Mouse (Mus musculus): Measurements from ENCODE around the gene Gm20388. TPM values are rescaled to one million over a fixed set of nuclear protein-coding genes. Genes with fewer than 3 reads are reported as not detected.
A peak's percentile ranks its signal among the peaks of the same experiment; 100 is the strongest.

Gene Gm20388
- polyA plus RNA-seq, 1 experiment from 2014 or later, result 4.4 TPM

- H3K36me3 ChIP-seq, result peaks cover 27% of the 10 kb centered on the region
- H3K9me3 ChIP-seq, result no peaks in the 10 kb centered on the region
- H3K4me2 ChIP-seq (replicated peaks), result no peak overlapping the region
- H3K4me3 ChIP-seq (replicated peaks), result no peak overlapping the region
- no peak for ATAC-seq
- H3K4me1 ChIP-seq (replicated peaks), result peaks cover 47% of the 10 kb centered on the region
- no peaks in the 10 kb centered on the region for H3K27me3 ChIP-seq
- WGBS, result 93% methylated on average over 12 of the region's 12 CpGs
- no peak overlapping the region for H3K9ac ChIP-seq (replicated peaks)
- H3K27ac ChIP-seq, result no peak overlapping the region
Measured at GRCm38 (mm10) chr8:121620801-121621516, 1710.3 kb downstream of the Gm20388 start.

GRCm38 (mm10) chr8:121621879-121622278 is 1711.2 kb downstream of the Gm20388 start:
- ATAC-seq, result no peak
- H3K4me2 ChIP-seq (replicated peaks), result no peak overlapping the region
- no peak overlapping the region for H3K4me3 ChIP-seq (replicated peaks)
- no peaks in the 10 kb centered on the region for H3K27me3 ChIP-seq
- peaks cover 53% of the 10 kb centered on the region for H3K4me1 ChIP-seq (replicated peaks)
- peaks cover 25% of the 10 kb centered on the region for H3K36me3 ChIP-seq
- H3K9me3 ChIP-seq, result no peaks in the 10 kb centered on the region
- no peak overlapping the region for H3K27ac ChIP-seq
- H3K9ac ChIP-seq (replicated peaks), result no peak overlapping the region
- 52% methylated on average over 1 of the region's 1 CpGs for whole genome bisulfite sequencing

- Histone ChIP-seq H3K4me2 (replicated peaks) (no peak overlapping the region), H3K4me3 (replicated peaks) (no peak overlapping the region), H3K4me1 (replicated peaks) (peaks cover 53% of the 10 kb centered on the region), H3K36me3 (peaks cover 26% of the 10 kb centered on the region), H3K27ac (peak overlapping the region; percentile 59), H3K9ac (replicated peaks) (no peak overlapping the region), H3K27me3 (no peaks in the 10 kb centered on the region), H3K9me3 (no peaks in the 10 kb centered on the region)
- no peak for ATAC-seq
- 77% methylated on average over 8 of the region's 8 CpGs for WGBS
Measured at GRCm38 (mm10) chr8:121623043-121623442, 1712.4 kb downstream of the Gm20388 start.

- Histone ChIP-seq H3K27ac (no peak overlapping the region), H3K27me3 (no peaks in the 10 kb centered on the region), H3K4me2 (replicated peaks) (no peak overlapping the region), H3K9ac (replicated peaks) (no peak overlapping the region), H3K4me1 (replicated peaks) (peaks cover 37% of the 10 kb centered on the region), H3K36me3 (peaks cover 27% of the 10 kb centered on the region), H3K4me3 (replicated peaks) (no peak overlapping the region), H3K9me3 (no peaks in the 10 kb centered on the region)
- WGBS, result 99% methylated on average over 4 of the region's 4 CpGs
- ATAC-seq, result no peak
Measured at GRCm38 (mm10) chr8:121628681-121629080, 1718.0 kb downstream of the Gm20388 start.

GRCm38 (mm10) chr8:121631645-121632071 is 1721.0 kb downstream of the Gm20388 start:
- H3K9me3 ChIP-seq, result no peaks in the 10 kb centered on the region
- H3K4me3 ChIP-seq (replicated peaks), result no peak overlapping the region
- no peak overlapping the region for H3K4me2 ChIP-seq (replicated peaks)
- H3K4me1 ChIP-seq (replicated peaks), result peaks cover 21% of the 10 kb centered on the region
- 86% methylated on average over 7 of the region's 7 CpGs for WGBS
- ATAC-seq, result no peak
- 0 out of 2 replicates have a peak overlapping the region, but pooled peaks have one; percentile 33 for H3K9ac ChIP-seq (replicated peaks)
- peaks cover 22% of the 10 kb centered on the region for H3K36me3 ChIP-seq
- H3K27ac ChIP-seq, result no peak overlapping the region
- H3K27me3 ChIP-seq, result no peaks in the 10 kb centered on the region

GRCm38 (mm10) chr8:121632401-121632800 is 1721.8 kb downstream of the Gm20388 start:
- Histone ChIP-seq H3K27ac (no peak overlapping the region), H3K9me3 (no peaks in the 10 kb centered on the region), H3K4me3 (replicated peaks) (no peak overlapping the region), H3K9ac (replicated peaks) (no peak overlapping the region), H3K4me2 (replicated peaks) (no peak overlapping the region), H3K36me3 (peaks cover 14% of the 10 kb centered on the region), H3K4me1 (replicated peaks) (peaks cover 28% of the 10 kb centered on the region), H3K27me3 (no peaks in the 10 kb centered on the region)
- 85% methylated on average over 5 of the region's 5 CpGs for WGBS
- ATAC-seq, result no peak

GRCm38 (mm10) chr8:121635534-121635933 is 1724.9 kb downstream of the Gm20388 start:
- Histone ChIP-seq H3K27me3 (no peaks in the 10 kb centered on the region), H3K27ac (no peak overlapping the region), H3K36me3 (no peaks in the 10 kb centered on the region; the same call in 1 of the 2 replicates), H3K9ac (replicated peaks) (no peak overlapping the region), H3K4me1 (replicated peaks) (peaks cover 40% of the 10 kb centered on the region), H3K4me2 (replicated peaks) (no peak overlapping the region), H3K4me3 (replicated peaks) (no peak overlapping the region), H3K9me3 (no peaks in the 10 kb centered on the region)
- no peak for ATAC-seq
- 86% methylated on average over 6 of the region's 6 CpGs for WGBS

- H3K9ac ChIP-seq (replicated peaks), result no peak overlapping the region
- no peak for ATAC-seq
- H3K4me2 ChIP-seq (replicated peaks), result no peak overlapping the region
- H3K9me3 ChIP-seq, result no peaks in the 10 kb centered on the region
- H3K27ac ChIP-seq, result no peak overlapping the region
- peaks cover 44% of the 10 kb centered on the region for H3K4me1 ChIP-seq (replicated peaks)
- H3K27me3 ChIP-seq, result no peaks in the 10 kb centered on the region
- H3K36me3 ChIP-seq, result no peaks in the 10 kb centered on the region; the same call in 1 of the 2 replicates
- no peak overlapping the region for H3K4me3 ChIP-seq (replicated peaks)
- 89% methylated on average over 8 of the region's 8 CpGs for WGBS
Measured at GRCm38 (mm10) chr8:121636180-121636579, 1725.5 kb downstream of the Gm20388 start.

- Histone ChIP-seq H3K4me1 (replicated peaks) (peaks cover 76% of the 10 kb centered on the region), H3K4me2 (replicated peaks) (0 out of 2 replicates have a peak overlapping the region, but pooled peaks have one; percentile 11), H3K27me3 (no peaks in the 10 kb centered on the region), H3K27ac (0 out of 2 replicates have a peak overlapping the region, but pooled peaks have one; percentile 44), H3K9me3 (no peaks in the 10 kb centered on the region), H3K9ac (replicated peaks) (peak overlapping the region; percentile 36), H3K36me3 (no peaks in the 10 kb centered on the region), H3K4me3 (replicated peaks) (no peak overlapping the region)
- ATAC-seq, result no peak
- WGBS, result 84% methylated on average over 3 of the region's 3 CpGs
Measured at GRCm38 (mm10) chr8:121642804-121643203, 1732.2 kb downstream of the Gm20388 start.

GRCm38 (mm10) chr8:121643384-121643783 is 1732.7 kb downstream of the Gm20388 start:
- no peak overlapping the region for H3K4me3 ChIP-seq (replicated peaks)
- ATAC-seq, result no peak
- H3K4me1 ChIP-seq (replicated peaks), result peaks cover 82% of the 10 kb centered on the region
- H3K4me2 ChIP-seq (replicated peaks), result peak overlapping the region; percentile 11
- peak overlapping the region; percentile 36 for H3K9ac ChIP-seq (replicated peaks)
- H3K27me3 ChIP-seq, result no peaks in the 10 kb centered on the region
- H3K9me3 ChIP-seq, result no peaks in the 10 kb centered on the region
- no peaks in the 10 kb centered on the region for H3K36me3 ChIP-seq
- H3K27ac ChIP-seq, result peak overlapping the region; percentile 44; the same call in 1 of the 2 replicates
- WGBS, result 66% methylated on average over 11 of the region's 11 CpGs

GRCm38 (mm10) chr8:121647511-121648215 is 1737.0 kb downstream of the Gm20388 start:
- Histone ChIP-seq H3K9ac (replicated peaks) (no peak overlapping the region; the same call in 1 of the 2 replicates), H3K4me1 (replicated peaks) (peaks cover 89% of the 10 kb centered on the region), H3K27me3 (no peaks in the 10 kb centered on the region), H3K36me3 (peaks cover 3% of the 10 kb centered on the region; the same call in 1 of the 2 replicates), H3K9me3 (no peaks in the 10 kb centered on the region), H3K27ac (no peak overlapping the region; the same call in 1 of the 2 replicates), H3K4me3 (replicated peaks) (0 out of 2 replicates have a peak overlapping the region, but pooled peaks have one; percentile 97), H3K4me2 (replicated peaks) (peak overlapping the region; percentile 94)
- ATAC-seq, result no peak
- 83% methylated on average over 12 of the region's 12 CpGs for WGBS

GRCm38 (mm10) chr8:121648451-121648850 is 1737.8 kb downstream of the Gm20388 start:
- peak overlapping the region; percentile 59 for H3K9ac ChIP-seq (replicated peaks)
- H3K27ac ChIP-seq, result no peak overlapping the region
- 61% methylated on average over 16 of the region's 16 CpGs for WGBS
- peak overlapping the region; percentile 94 for H3K4me2 ChIP-seq (replicated peaks)
- no peaks in the 10 kb centered on the region for H3K27me3 ChIP-seq
- peak overlapping the region; percentile 97 for H3K4me3 ChIP-seq (replicated peaks)
- peaks cover 81% of the 10 kb centered on the region for H3K4me1 ChIP-seq (replicated peaks)
- peaks cover 3% of the 10 kb centered on the region; the same call in 1 of the 2 replicates for H3K36me3 ChIP-seq
- no peaks in the 10 kb centered on the region for H3K9me3 ChIP-seq
- no peak for ATAC-seq

Data from midbrain, embryonic 13.5 days (tissue).